Mouse (Mus musculus): ENCODE measurements around the gene Tmem132a. TPM values are rescaled to one million over a fixed set of nuclear protein-coding genes. Genes with fewer than 3 reads are reported as not detected.

The Tmem132a gene
- polyA plus RNA-seq, 1 experiment from 2014 or later: 82.1 TPM

GRCm38 (mm10) chr19:10871328-10871961, 1.7 kb upstream of the Tmem132a start:
- Histone ChIP-seq H3K9ac (no peak overlapping the region), H3K9me3 (replicated peaks) (no peaks in the 10 kb centered on the region), H3K4me3 (replicated peaks) (no peak overlapping the region), H3K36me3 (peaks cover 43% of the 10 kb centered on the region), H3K4me1 (peaks cover 38% of the 10 kb centered on the region), H3K27ac (replicated peaks) (peak overlapping the region; percentile 55), H3K27me3 (no peaks in the 10 kb centered on the region), H3K4me2 (replicated peaks) (no peak overlapping the region)
- ATAC-seq (ENCODE audit: insufficient number of reproducible peaks, low FRiP score, low TSS enrichment, low read depth): no peak
- 68% methylated on average over 14 of the region's 14 CpGs for WGBS

GRCm38 (mm10) chr19:10870676-10871075, 936 bp upstream of the Tmem132a start:
- 84% methylated on average over 3 of the region's 3 CpGs for WGBS
- Histone ChIP-seq H3K4me2 (replicated peaks) (no peak overlapping the region), H3K4me1 (peaks cover 34% of the 10 kb centered on the region), H3K36me3 (peaks cover 49% of the 10 kb centered on the region), H3K9me3 (replicated peaks) (no peaks in the 10 kb centered on the region), H3K4me3 (replicated peaks) (no peak overlapping the region), H3K27ac (replicated peaks) (peak overlapping the region; percentile 55), H3K27me3 (no peaks in the 10 kb centered on the region), H3K9ac (no peak overlapping the region)
- ATAC-seq (ENCODE audit: insufficient number of reproducible peaks, low FRiP score, low TSS enrichment, low read depth): no peak

- ATAC-seq (ENCODE audit: insufficient number of reproducible peaks, low FRiP score, low TSS enrichment, low read depth): peak; percentile 92
- peak overlapping the region; percentile 79 for H3K4me2 ChIP-seq (replicated peaks)
- H3K36me3 ChIP-seq: peaks cover 61% of the 10 kb centered on the region
- H3K4me1 ChIP-seq: peaks cover 34% of the 10 kb centered on the region
- peak overlapping the region; percentile 74 for H3K9ac ChIP-seq
- WGBS: under 1% methylated on average over 42 of the region's 43 CpGs
- H3K27ac ChIP-seq (replicated peaks): peak overlapping the region; percentile 91
- H3K9me3 ChIP-seq (replicated peaks): no peaks in the 10 kb centered on the region
- peak overlapping the region; percentile 75 for H3K4me3 ChIP-seq (replicated peaks)
- no peaks in the 10 kb centered on the region for H3K27me3 ChIP-seq
These were observed 377 bp downstream of the Tmem132a start for GRCm38 (mm10) chr19:10869241-10869885.

GRCm38 (mm10) chr19:10868623-10869141, 1.1 kb downstream of the Tmem132a start:
- Histone ChIP-seq H3K4me3 (replicated peaks) (peak overlapping the region; percentile 75), H3K27me3 (no peaks in the 10 kb centered on the region), H3K4me2 (replicated peaks) (peak overlapping the region; percentile 79), H3K36me3 (peaks cover 61% of the 10 kb centered on the region), H3K9me3 (replicated peaks) (no peaks in the 10 kb centered on the region), H3K27ac (replicated peaks) (peak overlapping the region; percentile 91; the same call in 1 of the 2 replicates), H3K4me1 (peaks cover 34% of the 10 kb centered on the region), H3K9ac (peak overlapping the region; percentile 74)
- ATAC-seq (ENCODE audit: insufficient number of reproducible peaks, low FRiP score, low TSS enrichment, low read depth): no peak
- whole genome bisulfite sequencing: under 1% methylated on average over 17 of the region's 17 CpGs

- peak overlapping the region; percentile 74 for H3K9ac ChIP-seq
- ATAC-seq (ENCODE audit: insufficient number of reproducible peaks, low FRiP score, low TSS enrichment, low read depth): no peak
- H3K4me3 ChIP-seq (replicated peaks): peak overlapping the region; percentile 75
- peaks cover 34% of the 10 kb centered on the region for H3K4me1 ChIP-seq
- peak overlapping the region; percentile 79 for H3K4me2 ChIP-seq (replicated peaks)
- no peaks in the 10 kb centered on the region for H3K27me3 ChIP-seq
- no peaks in the 10 kb centered on the region for H3K9me3 ChIP-seq (replicated peaks)
- 23% methylated on average over 5 of the region's 5 CpGs for WGBS
- H3K27ac ChIP-seq (replicated peaks): no peak overlapping the region
- H3K36me3 ChIP-seq: peaks cover 61% of the 10 kb centered on the region
These were observed 1.7 kb downstream of the Tmem132a start for GRCm38 (mm10) chr19:10867946-10868622.

- Histone ChIP-seq H3K9ac (no peak overlapping the region), H3K27me3 (no peaks in the 10 kb centered on the region), H3K9me3 (replicated peaks) (no peaks in the 10 kb centered on the region), H3K4me2 (replicated peaks) (no peak overlapping the region), H3K4me3 (replicated peaks) (no peak overlapping the region), H3K4me1 (peaks cover 34% of the 10 kb centered on the region), H3K27ac (replicated peaks) (no peak overlapping the region), H3K36me3 (peaks cover 60% of the 10 kb centered on the region)
- ATAC-seq (ENCODE audit: insufficient number of reproducible peaks, low FRiP score, low TSS enrichment, low read depth): no peak
- 92% methylated on average over 13 of the region's 13 CpGs for WGBS
These were observed 3.4 kb downstream of the Tmem132a start for GRCm38 (mm10) chr19:10866351-10866750.

- Histone ChIP-seq H3K27me3 (no peaks in the 10 kb centered on the region), H3K36me3 (peaks cover 83% of the 10 kb centered on the region), H3K4me1 (0 out of 2 replicates have a peak, but pooled peaks cover 4% of the 10 kb centered on the region), H3K4me3 (replicated peaks) (no peak overlapping the region), H3K4me2 (replicated peaks) (no peak overlapping the region), H3K9me3 (replicated peaks) (no peaks in the 10 kb centered on the region), H3K27ac (replicated peaks) (no peak overlapping the region), H3K9ac (no peak overlapping the region)
- WGBS: 51% methylated on average over 22 of the region's 22 CpGs
- no peak; the same call in 1 of the 2 replicates for ATAC-seq (ENCODE audit: insufficient number of reproducible peaks, low FRiP score, low TSS enrichment, low read depth)
These were observed 9.7 kb downstream of the Tmem132a start for GRCm38 (mm10) chr19:10860072-10860497.

GRCm38 (mm10) chr19:10856520-10856919, 13.2 kb downstream of the Tmem132a start:
- H3K4me2 ChIP-seq (replicated peaks): no peak overlapping the region
- no peaks in the 10 kb centered on the region for H3K9me3 ChIP-seq (replicated peaks)
- H3K27ac ChIP-seq (replicated peaks): 0 out of 2 replicates have a peak overlapping the region, but pooled peaks have one; percentile 36
- peaks cover 48% of the 10 kb centered on the region for H3K36me3 ChIP-seq
- H3K9ac ChIP-seq: no peak overlapping the region
- H3K4me1 ChIP-seq: 0 out of 2 replicates have a peak, but pooled peaks cover 4% of the 10 kb centered on the region
- WGBS: 39% methylated on average over 2 of the region's 2 CpGs
- H3K27me3 ChIP-seq: no peaks in the 10 kb centered on the region
- H3K4me3 ChIP-seq (replicated peaks): no peak overlapping the region
- peak; percentile 49; the same call in 1 of the 2 replicates for ATAC-seq (ENCODE audit: insufficient number of reproducible peaks, low FRiP score, low TSS enrichment, low read depth)

- H3K9ac ChIP-seq: no peak overlapping the region
- H3K4me3 ChIP-seq (replicated peaks): no peak overlapping the region
- peaks cover 37% of the 10 kb centered on the region for H3K36me3 ChIP-seq
- no peaks in the 10 kb centered on the region for H3K9me3 ChIP-seq (replicated peaks)
- no peak overlapping the region for H3K4me2 ChIP-seq (replicated peaks)
- H3K4me1 ChIP-seq: 0 out of 2 replicates have a peak, but pooled peaks cover 4% of the 10 kb centered on the region
- no peak for ATAC-seq (ENCODE audit: insufficient number of reproducible peaks, low FRiP score, low TSS enrichment, low read depth)
- 72% methylated on average over 3 of the region's 3 CpGs for WGBS
- H3K27ac ChIP-seq (replicated peaks): peak overlapping the region; percentile 36; the same call in 1 of the 2 replicates
- no peaks in the 10 kb centered on the region for H3K27me3 ChIP-seq
These were observed 14.3 kb downstream of the Tmem132a start for GRCm38 (mm10) chr19:10855422-10855821.

- Histone ChIP-seq H3K27me3 (no peaks in the 10 kb centered on the region), H3K36me3 (no peaks in the 10 kb centered on the region), H3K9me3 (replicated peaks) (no peaks in the 10 kb centered on the region), H3K4me1 (no peaks in the 10 kb centered on the region), H3K9ac (no peak overlapping the region), H3K4me3 (replicated peaks) (no peak overlapping the region), H3K4me2 (replicated peaks) (no peak overlapping the region), H3K27ac (replicated peaks) (no peak overlapping the region)
- WGBS: 47% methylated on average over 3 of the region's 3 CpGs
- ATAC-seq (ENCODE audit: insufficient number of reproducible peaks, low FRiP score, low TSS enrichment, low read depth): no peak
These were observed 22.2 kb downstream of the Tmem132a start for GRCm38 (mm10) chr19:10847311-10848087.

Data from embryonic facial prominence, embryonic 15.5 days (tissue).